Mouse (Mus musculus): ENCODE data around the gene Ankrd9. TPM values are rescaled to one million over a fixed set of nuclear protein-coding genes. Genes with fewer than 3 reads are reported as not detected.

Gene Ankrd9
- polyA plus RNA-seq, 1 experiment from 2014 or later = 10.8 TPM

GRCm38 (mm10) chr12:110954351-110954991, 24.4 kb downstream of the Ankrd9 start:
- WGBS = 65% methylated on average over 4 of the region's 4 CpGs
- no peak for ATAC-seq (ENCODE audit: insufficient number of reproducible peaks, insufficient read depth, low FRiP score, low read depth)
- Histone ChIP-seq H3K4me3 (ENCODE audit: control insufficient read depth in 1 of 2, insufficient read depth in 1 of 2, low read depth in 1 of 2, low read length in 2 of 2) (no peak overlapping the region), H3K9ac (ENCODE audit: low read length) (no peak overlapping the region), H3K4me1 (ENCODE audit: control insufficient read depth in 2 of 2, insufficient read depth in 2 of 2, low read length in 2 of 2) (no peaks in the 10 kb centered on the region), H3K9me3 (ENCODE audit: control insufficient read depth, low read length) (no peaks in the 10 kb centered on the region), H3K36me3 (ENCODE audit: control insufficient read depth, insufficient read depth, low read length) (peaks cover 34% of the 10 kb centered on the region), H3K27me3 (ENCODE audit: control insufficient read depth, insufficient read depth, low read length) (no peaks in the 10 kb centered on the region), H3K27ac (replicated peaks in 1 of 2; ENCODE audit: control insufficient read depth in 1 of 2, insufficient read depth in 1 of 2, low read depth in 2 of 2, low read length in 2 of 2) (no peak overlapping the region), H3K4me2 (ENCODE audit: low read length) (no peak overlapping the region)

GRCm38 (mm10) chr12:110953900-110954299, 24.9 kb downstream of the Ankrd9 start:
- Histone ChIP-seq H3K9ac (ENCODE audit: low read length) (no peak overlapping the region), H3K4me1 (ENCODE audit: control insufficient read depth in 2 of 2, insufficient read depth in 2 of 2, low read length in 2 of 2) (no peaks in the 10 kb centered on the region), H3K9me3 (ENCODE audit: control insufficient read depth, low read length) (no peaks in the 10 kb centered on the region), H3K4me2 (ENCODE audit: low read length) (no peak overlapping the region), H3K4me3 (ENCODE audit: control insufficient read depth in 1 of 2, insufficient read depth in 1 of 2, low read depth in 1 of 2, low read length in 2 of 2) (no peak overlapping the region), H3K27ac (replicated peaks in 1 of 2; ENCODE audit: control insufficient read depth in 1 of 2, insufficient read depth in 1 of 2, low read depth in 2 of 2, low read length in 2 of 2) (no peak overlapping the region), H3K27me3 (ENCODE audit: control insufficient read depth, insufficient read depth, low read length) (no peaks in the 10 kb centered on the region), H3K36me3 (ENCODE audit: control insufficient read depth, insufficient read depth, low read length) (peaks cover 32% of the 10 kb centered on the region)
- ATAC-seq (ENCODE audit: insufficient number of reproducible peaks, insufficient read depth, low FRiP score, low read depth) = no peak
- WGBS = 82% methylated on average over 2 of the region's 2 CpGs

- ATAC-seq (ENCODE audit: insufficient number of reproducible peaks, insufficient read depth, low FRiP score, low read depth) = no peak
- Histone ChIP-seq H3K27me3 (ENCODE audit: control insufficient read depth, insufficient read depth, low read length) (no peaks in the 10 kb centered on the region), H3K4me3 (ENCODE audit: control insufficient read depth in 1 of 2, insufficient read depth in 1 of 2, low read depth in 1 of 2, low read length in 2 of 2) (no peak overlapping the region), H3K36me3 (ENCODE audit: control insufficient read depth, insufficient read depth, low read length) (peaks cover 30% of the 10 kb centered on the region; the same call in 1 of the 2 replicates), H3K9ac (ENCODE audit: low read length) (no peak overlapping the region), H3K9me3 (ENCODE audit: control insufficient read depth, low read length) (no peaks in the 10 kb centered on the region), H3K4me2 (ENCODE audit: low read length) (no peak overlapping the region), H3K27ac (replicated peaks in 1 of 2; ENCODE audit: control insufficient read depth in 1 of 2, insufficient read depth in 1 of 2, low read depth in 2 of 2, low read length in 2 of 2) (no peak overlapping the region), H3K4me1 (ENCODE audit: control insufficient read depth in 2 of 2, insufficient read depth in 2 of 2, low read length in 2 of 2) (no peaks in the 10 kb centered on the region)
- 84% methylated on average over 3 of the region's 3 CpGs for WGBS
Observed at GRCm38 (mm10) chr12:110953443-110953842, 25.4 kb downstream of the Ankrd9 start.

GRCm38 (mm10) chr12:110952628-110953385, 26.0 kb downstream of the Ankrd9 start:
- Histone ChIP-seq H3K27me3 (ENCODE audit: control insufficient read depth, insufficient read depth, low read length) (no peaks in the 10 kb centered on the region), H3K9ac (ENCODE audit: low read length) (no peak overlapping the region), H3K27ac (replicated peaks in 1 of 2; ENCODE audit: control insufficient read depth in 1 of 2, insufficient read depth in 1 of 2, low read depth in 2 of 2, low read length in 2 of 2) (no peak overlapping the region), H3K36me3 (ENCODE audit: control insufficient read depth, insufficient read depth, low read length) (peaks cover 36% of the 10 kb centered on the region), H3K4me2 (ENCODE audit: low read length) (no peak overlapping the region), H3K4me1 (ENCODE audit: control insufficient read depth in 2 of 2, insufficient read depth in 2 of 2, low read length in 2 of 2) (peaks cover 0 to 4% of the 10 kb centered on the region in 2 experiments; a peak in 1 of 4 replicates), H3K9me3 (ENCODE audit: control insufficient read depth, low read length) (no peaks in the 10 kb centered on the region), H3K4me3 (ENCODE audit: control insufficient read depth in 1 of 2, insufficient read depth in 1 of 2, low read depth in 1 of 2, low read length in 2 of 2) (no peak overlapping the region)
- no peak for ATAC-seq (ENCODE audit: insufficient number of reproducible peaks, insufficient read depth, low FRiP score, low read depth)
- WGBS = 83% methylated on average over 6 of the region's 6 CpGs

- no peaks in the 10 kb centered on the region for H3K9me3 ChIP-seq (ENCODE audit: control insufficient read depth, low read length)
- H3K36me3 ChIP-seq (ENCODE audit: control insufficient read depth, insufficient read depth, low read length) = peaks cover 49% of the 10 kb centered on the region
- H3K4me2 ChIP-seq (ENCODE audit: low read length) = no peak overlapping the region
- ATAC-seq (ENCODE audit: insufficient number of reproducible peaks, insufficient read depth, low FRiP score, low read depth) = no peak
- H3K4me3 ChIP-seq (ENCODE audit: control insufficient read depth in 1 of 2, insufficient read depth in 1 of 2, low read depth in 1 of 2, low read length in 2 of 2) = no peak overlapping the region
- H3K9ac ChIP-seq (ENCODE audit: low read length) = no peak overlapping the region
- no peaks in the 10 kb centered on the region for H3K27me3 ChIP-seq (ENCODE audit: control insufficient read depth, insufficient read depth, low read length)
- H3K4me1 ChIP-seq (ENCODE audit: control insufficient read depth in 2 of 2, insufficient read depth in 2 of 2, low read length in 2 of 2) = peaks cover 0 to 4% of the 10 kb centered on the region in 2 experiments; a peak in 1 of 4 replicates
- H3K27ac ChIP-seq (replicated peaks in 1 of 2; ENCODE audit: control insufficient read depth in 1 of 2, insufficient read depth in 1 of 2, low read depth in 2 of 2, low read length in 2 of 2) = no peak overlapping the region
- WGBS = 75% methylated on average over 7 of the region's 7 CpGs
Observed at GRCm38 (mm10) chr12:110951236-110951635, 27.6 kb downstream of the Ankrd9 start.

GRCm38 (mm10) chr12:110950151-110950550, 28.7 kb downstream of the Ankrd9 start:
- Histone ChIP-seq H3K4me1 (ENCODE audit: control insufficient read depth in 2 of 2, insufficient read depth in 2 of 2, low read length in 2 of 2) (peaks cover 0 to 4% of the 10 kb centered on the region in 2 experiments; a peak in 1 of 4 replicates), H3K4me2 (ENCODE audit: low read length) (no peak overlapping the region), H3K36me3 (ENCODE audit: control insufficient read depth, insufficient read depth, low read length) (peaks cover 48% of the 10 kb centered on the region), H3K27me3 (ENCODE audit: control insufficient read depth, insufficient read depth, low read length) (no peaks in the 10 kb centered on the region), H3K4me3 (ENCODE audit: control insufficient read depth in 1 of 2, insufficient read depth in 1 of 2, low read depth in 1 of 2, low read length in 2 of 2) (no peak overlapping the region), H3K27ac (replicated peaks in 1 of 2; ENCODE audit: control insufficient read depth in 1 of 2, insufficient read depth in 1 of 2, low read depth in 2 of 2, low read length in 2 of 2) (no peak overlapping the region), H3K9ac (ENCODE audit: low read length) (no peak overlapping the region), H3K9me3 (ENCODE audit: control insufficient read depth, low read length) (no peaks in the 10 kb centered on the region)
- no peak for ATAC-seq (ENCODE audit: insufficient number of reproducible peaks, insufficient read depth, low FRiP score, low read depth)
- 86% methylated on average over 4 of the region's 4 CpGs for WGBS

- Histone ChIP-seq H3K4me2 (ENCODE audit: low read length) (no peak overlapping the region), H3K9me3 (ENCODE audit: control insufficient read depth, low read length) (no peaks in the 10 kb centered on the region), H3K27ac (replicated peaks in 1 of 2; ENCODE audit: control insufficient read depth in 1 of 2, insufficient read depth in 1 of 2, low read depth in 2 of 2, low read length in 2 of 2) (no peak overlapping the region), H3K27me3 (ENCODE audit: control insufficient read depth, insufficient read depth, low read length) (no peaks in the 10 kb centered on the region), H3K36me3 (ENCODE audit: control insufficient read depth, insufficient read depth, low read length) (peaks cover 50% of the 10 kb centered on the region), H3K4me1 (ENCODE audit: control insufficient read depth in 2 of 2, insufficient read depth in 2 of 2, low read length in 2 of 2) (peaks cover 0 to 4% of the 10 kb centered on the region in 2 experiments; a peak in 1 of 4 replicates), H3K4me3 (ENCODE audit: control insufficient read depth in 1 of 2, insufficient read depth in 1 of 2, low read depth in 1 of 2, low read length in 2 of 2) (no peak overlapping the region), H3K9ac (ENCODE audit: low read length) (no peak overlapping the region)
- no peak for ATAC-seq (ENCODE audit: insufficient number of reproducible peaks, insufficient read depth, low FRiP score, low read depth)
- whole genome bisulfite sequencing = 97% methylated on average over 1 of the region's 1 CpGs
Observed at GRCm38 (mm10) chr12:110949410-110949809, 29.4 kb downstream of the Ankrd9 start.

Data from heart, embryonic 14.5 days (tissue).